Mouse (Mus musculus) gastrocnemius, postnatal 4 days (tissue): ENCODE results near the gene Rabl6. TPM values are rescaled to one million over a fixed set of nuclear protein-coding genes. Genes with fewer than 3 reads are reported as not detected.
A peak's percentile ranks its signal among the peaks of the same experiment; 100 is the strongest.

ENCODE experiments used
- DNase-seq, 2 experiments: peaks; one replicate each; pipeline ENCODE4 v3.0.0; 2021 to 2022; ENCODE audit warnings: low spot score in 2 of 2, mixed read lengths in 2 of 2
- total RNA-seq, 2 experiments: library from RNA; stranded (reverse); gene quantifications; 2 replicates each; pipeline ENCODE4 v1.2.3; 2021

The Rabl6 gene
- total RNA-seq, 2 experiments from 2014 or later, result 59.3 to 65.0 TPM

DNA sequence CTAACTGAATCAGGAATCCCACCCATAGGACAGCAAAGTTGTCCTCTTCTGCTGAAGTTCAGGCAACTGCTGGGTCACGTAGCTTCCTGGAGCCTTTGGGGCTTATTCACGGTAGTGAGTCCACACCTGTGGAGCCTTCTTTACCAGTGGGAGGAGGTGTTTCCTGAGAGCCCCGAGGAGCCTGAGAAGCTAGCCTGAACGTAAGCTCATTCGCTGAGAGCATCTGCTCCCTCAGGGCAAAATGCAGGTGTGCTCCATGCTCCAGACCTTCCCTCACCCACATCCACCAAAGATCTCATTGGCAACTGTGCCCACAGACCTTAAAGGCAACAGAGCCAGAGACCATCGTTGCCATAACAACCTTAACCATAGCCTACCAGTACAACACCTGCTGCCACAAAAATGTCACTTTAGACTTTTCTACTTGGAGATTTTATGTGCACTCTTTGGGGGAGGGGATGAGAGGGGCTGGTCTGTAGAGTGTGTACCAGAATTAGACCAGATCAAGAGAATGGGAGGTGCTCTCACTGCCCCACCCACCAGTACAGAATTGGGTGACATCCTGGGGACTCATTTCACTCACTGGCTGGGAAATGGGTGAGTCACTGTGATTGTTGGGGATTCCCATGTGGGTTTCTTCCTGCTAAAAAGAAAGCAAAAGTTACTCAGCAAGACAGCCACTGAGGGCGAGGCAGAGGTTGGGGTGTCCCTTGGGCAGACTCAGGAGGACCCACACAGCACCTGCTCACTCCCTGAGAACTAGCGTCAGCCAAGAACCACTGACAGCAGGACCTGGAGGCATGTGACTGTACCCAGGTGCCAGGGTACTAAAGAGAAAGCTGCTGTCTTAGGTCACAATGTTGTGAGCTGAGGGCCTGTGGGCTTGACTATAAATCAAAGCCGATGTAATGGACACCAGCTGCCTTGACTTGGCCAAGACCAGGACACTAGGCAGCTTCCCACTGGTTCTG, 59.0 kb downstream of the Rabl6 start:
- no peak for DNase-seq

DNA sequence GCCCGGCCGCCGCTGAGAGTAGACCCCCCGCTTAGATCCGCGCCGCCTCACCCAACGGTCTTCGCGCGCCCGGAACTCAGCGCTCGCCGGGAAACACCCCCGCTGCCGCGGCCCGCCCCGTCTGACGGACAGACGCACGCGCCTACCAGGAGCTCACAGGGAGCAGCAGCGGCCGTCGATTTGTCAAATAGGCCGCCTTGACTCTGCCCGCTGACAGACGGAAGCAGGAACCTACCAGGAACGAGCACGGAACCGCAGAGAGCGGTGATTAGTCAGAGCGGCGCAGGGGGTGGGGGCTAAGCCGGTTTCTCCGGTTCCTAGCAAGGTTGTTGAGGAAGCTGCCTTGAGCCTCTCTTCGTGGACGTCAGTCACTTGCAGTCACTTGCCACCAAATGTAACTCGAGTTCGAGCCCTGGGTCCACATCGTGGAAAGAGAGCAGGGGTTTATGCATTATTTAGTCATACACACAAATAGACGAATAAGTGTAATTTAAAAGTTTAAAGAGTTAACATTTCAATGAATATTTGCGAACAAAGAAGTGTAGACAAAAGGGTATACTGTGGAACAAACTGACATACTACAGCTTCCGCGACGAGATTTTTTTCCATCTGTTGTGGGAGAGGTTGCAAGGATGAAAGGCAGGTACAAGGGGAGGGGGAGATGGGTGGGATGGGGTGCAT, 61.4 kb downstream of the Rabl6 start, which contains the start of gene Traf2:
Gene Traf2, minus strand, starts transcription at position 130 of the 681 bp plus-strand sequence.
- peak; percentile 96 to 99 for DNase-seq

DNA sequence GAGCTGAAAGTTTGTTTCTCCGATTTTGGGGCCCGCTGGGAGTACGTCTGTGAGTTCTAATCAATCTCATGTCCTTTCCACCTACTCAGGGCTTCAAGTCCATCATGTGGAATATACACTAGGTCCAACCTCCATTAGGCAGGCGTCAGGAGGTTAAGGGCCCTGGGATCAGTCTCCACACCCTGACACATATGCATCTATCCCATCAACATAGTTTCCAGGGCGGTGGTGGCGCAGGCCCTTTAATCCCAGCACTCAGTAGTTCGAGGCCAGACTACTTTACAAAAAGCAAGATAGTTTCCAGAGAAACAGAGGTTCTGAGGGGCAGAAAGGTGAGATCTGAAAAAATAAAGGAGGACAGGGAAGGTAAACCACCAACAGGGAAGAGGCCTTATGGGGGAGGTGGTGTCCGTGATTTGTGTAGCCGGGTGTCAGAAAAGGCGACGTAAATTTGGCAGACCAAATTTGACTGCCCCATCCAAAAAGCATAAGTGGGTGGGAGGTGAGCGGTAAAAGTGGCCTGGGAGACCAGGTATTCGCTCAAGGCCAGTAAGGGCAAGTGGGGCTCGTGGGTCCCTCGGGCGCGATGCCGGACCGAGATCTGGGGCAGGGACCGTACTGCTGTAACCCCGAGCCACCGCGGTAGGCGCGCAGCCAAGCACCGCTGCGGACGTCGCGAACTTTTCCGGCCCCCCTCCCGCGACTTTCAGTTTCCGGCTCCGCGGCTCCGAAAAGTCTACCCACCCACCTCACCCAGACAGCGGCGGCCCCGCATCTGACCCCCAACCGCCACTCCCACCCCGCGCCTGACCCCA, 62.1 kb downstream of the Rabl6 start:
- DNase-seq, result no peak

DNA sequence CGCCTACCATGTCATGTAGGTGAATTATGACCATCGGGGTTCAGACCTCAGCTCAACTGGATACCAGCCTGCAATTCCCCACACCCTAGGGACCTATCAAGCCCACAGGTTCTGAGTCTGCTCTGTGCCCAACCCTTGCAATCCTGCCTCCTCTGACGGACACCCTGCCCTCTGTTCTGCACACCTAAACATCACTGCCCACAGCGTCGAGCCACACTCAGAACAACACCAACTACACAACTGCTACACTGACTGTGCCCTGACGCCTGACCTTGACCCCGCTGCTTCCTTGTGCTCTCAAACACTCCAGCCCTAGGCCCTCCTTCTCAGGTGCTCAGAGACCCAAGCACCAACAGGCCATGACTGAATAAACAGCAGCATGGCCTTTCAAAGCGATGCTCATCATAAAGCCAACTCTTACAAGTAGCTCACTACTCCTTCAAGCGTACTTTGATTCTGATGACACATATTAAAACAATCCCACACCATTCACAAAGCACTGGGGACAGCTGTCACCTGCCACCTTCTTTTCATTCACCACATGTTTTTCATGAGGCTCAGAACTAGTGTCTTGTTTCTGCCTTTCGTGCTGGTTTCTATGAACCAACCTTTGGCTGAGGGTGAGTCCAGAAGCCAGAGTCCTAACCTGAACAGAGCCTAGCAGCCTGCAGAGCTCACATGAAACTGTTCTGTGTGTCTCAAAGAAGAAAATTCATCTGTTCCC, 66.5 kb downstream of the Rabl6 start:
- no peak for DNase-seq

GRCm38 (mm10) chr2:25540541-25540948, 67.8 kb downstream of the Rabl6 start:
- DNase-seq, result no peak

DNA sequence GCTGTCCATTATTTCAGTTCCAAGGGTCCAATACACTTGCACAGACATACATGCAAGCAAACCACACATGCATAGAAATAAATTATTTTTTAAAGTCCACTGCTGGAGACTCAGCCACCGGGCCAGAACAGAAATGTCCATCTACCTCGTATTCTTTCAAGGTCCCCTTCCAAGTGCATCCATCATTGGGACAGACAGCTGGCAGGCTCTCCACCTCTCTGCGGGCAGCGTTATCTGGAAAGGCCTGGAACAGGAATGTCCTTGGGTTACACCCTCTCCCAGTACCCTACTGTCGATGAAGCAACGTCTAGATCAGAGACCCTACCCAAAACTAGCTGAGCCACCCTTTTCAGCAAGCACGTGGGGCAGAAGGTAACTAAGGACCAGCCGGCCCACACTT, 71.8 kb downstream of the Rabl6 start:
- DNase-seq, result no peak

DNA sequence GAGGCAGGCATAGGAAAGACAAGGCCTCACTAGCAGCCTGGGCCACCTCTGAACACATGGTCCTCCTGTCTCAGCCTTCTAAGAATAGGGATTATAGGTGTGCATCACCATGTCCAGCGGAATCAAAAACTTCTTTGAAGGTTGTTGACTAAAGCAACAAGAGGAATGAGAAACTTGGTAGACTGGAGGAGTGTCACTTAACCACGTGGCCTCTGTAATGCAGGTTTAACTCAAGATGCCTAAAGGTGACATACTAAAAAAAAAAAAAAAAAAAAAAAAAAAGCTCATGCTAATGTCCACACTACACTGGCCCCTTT, 73.5 kb downstream of the Rabl6 start:
- DNase-seq, result no peak

- DNase-seq, result peak; percentile 40 to 68
These were observed 74.0 kb downstream of the Rabl6 start for GRCm38 (mm10) chr2:25534178-25534865.

- no peak for DNase-seq
These were observed 74.6 kb downstream of the Rabl6 start for GRCm38 (mm10) chr2:25533707-25534106.

Other genes starting within 250 kb of the Rabl6 start
- 10 to 100 TPM; 11.2 to 14.3 TPM for gene Uap1l1, start 242.8 kb downstream of the Rabl6 start, total RNA-seq
- 1 to 10 TPM; 6.2 TPM for gene Sapcd2, start 236.2 kb downstream of the Rabl6 start, total RNA-seq
- 10 to 100 TPM; 35.1 to 42.0 TPM for gene Entpd2, start 212.6 kb downstream of the Rabl6 start, total RNA-seq
- gene Npdc1, start 209.2 kb downstream of the Rabl6 start, total RNA-seq, result 10 to 100 TPM; 41.2 to 45.9 TPM
- gene Fut7, start 185.3 kb downstream of the Rabl6 start, total RNA-seq, result under 1 TPM in 1 of 2 experiments, not detected in 1; 0.34 TPM
- 10 to 100 TPM; 12.7 to 13.8 TPM for gene Abca2, start 179.8 kb downstream of the Rabl6 start, total RNA-seq
- gene Clic3, start 151.7 kb downstream of the Rabl6 start, total RNA-seq, result under 1 TPM in 1 of 2 experiments, not detected in 1; 0.34 TPM
- 10 to 100 TPM; 40.0 to 45.9 TPM for gene Paxx, start 147.4 kb downstream of the Rabl6 start, total RNA-seq
- gene Ptgds, start 138.5 kb downstream of the Rabl6 start, total RNA-seq, result 1 to 10 TPM; 2.9 to 3.9 TPM
- not detected for gene Lcn12, start 114.6 kb downstream of the Rabl6 start, total RNA-seq
- 10 to 100 TPM; 62.5 to 71.4 TPM for gene Fbxw5, start 107.8 kb downstream of the Rabl6 start, total RNA-seq
- gene C8g, start 106.8 kb downstream of the Rabl6 start, total RNA-seq, result 1 to 10 TPM in 1 of 2 experiments, under 1 TPM in 1; 0.74 to 1.2 TPM
- gene Traf2, start 61.6 kb downstream of the Rabl6 start, total RNA-seq, result 10 to 100 TPM; 15.7 to 16.5 TPM
- gene Edf1, start 50.7 kb downstream of the Rabl6 start, total RNA-seq, result 100 to 1,000 TPM; 173 to 196 TPM
- gene Mamdc4, start 33.7 kb downstream of the Rabl6 start, total RNA-seq, result 1 to 10 TPM; 2.3 to 2.5 TPM
- gene Phpt1, start 33.3 kb downstream of the Rabl6 start, total RNA-seq, result 10 to 100 TPM; 43.0 to 44.8 TPM
- under 1 TPM; 0.07 to 0.08 TPM for gene Ajm1, start 26.8 kb downstream of the Rabl6 start, total RNA-seq
- gene Ccdc183, start 9.2 kb upstream of the Rabl6 start, total RNA-seq, result not detected
- 10 to 100 TPM; 11.7 to 18.6 TPM for gene Tmem141, start 13.5 kb upstream of the Rabl6 start, total RNA-seq
- gene Fcna, start 19.5 kb upstream of the Rabl6 start, total RNA-seq, result 10 to 100 TPM in 1 of 2 experiments, 1 to 10 TPM in 1; 9.7 to 14.3 TPM
- gene Lcn8, start 44.6 kb upstream of the Rabl6 start, total RNA-seq, result 1 to 10 TPM; 1.2 to 2.5 TPM
- gene Lcn5, start 49.4 kb upstream of the Rabl6 start, total RNA-seq, result not detected
- not detected for gene Lcn6, start 68.3 kb upstream of the Rabl6 start, total RNA-seq
- gene Lcn10, start 74.2 kb upstream of the Rabl6 start, total RNA-seq, result not detected
- gene Obp2a, start 91.5 kb upstream of the Rabl6 start, total RNA-seq, result not detected
- gene Bmyc, start 98.2 kb upstream of the Rabl6 start, total RNA-seq, result 10 to 100 TPM; 21.5 to 25.6 TPM
- not detected for gene Obp2b, start 128.5 kb upstream of the Rabl6 start, total RNA-seq
- not detected for gene Lcn3, start 157.0 kb upstream of the Rabl6 start, total RNA-seq
- gene Lcn11, start 168.5 kb upstream of the Rabl6 start, total RNA-seq, result not detected
- gene Gm13539, start 173.7 kb upstream of the Rabl6 start, total RNA-seq, result not detected
- not detected for gene Glt6d1, start 207.3 kb upstream of the Rabl6 start, total RNA-seq
- not detected for gene Lcn9, start 214.6 kb upstream of the Rabl6 start, total RNA-seq
- gene Sohlh1, start 238.7 kb upstream of the Rabl6 start, total RNA-seq, result not detected